Mouse (Mus musculus) heart, embryonic 12.5 days (tissue): ENCODE results near the gene Gm10147. TPM values are rescaled to one million over a fixed set of nuclear protein-coding genes. Genes with fewer than 3 reads are reported as not detected.
"Not testable (repeated sequence)": the region's sequence is repeated elsewhere in the genome, so short reads cannot be mapped to it uniquely, and the experiment has no call there.

Source experiments
- ATAC-seq: fragments of 200-750 bp; cut with Nextera tagmentation; 2 replicates; pipeline ENCODE4 v1.8.0; 2017; ENCODE audit warnings: moderate TSS enrichment, moderate library complexity; ENCODE audit not compliant: insufficient number of reproducible peaks, low FRiP score
- H3K27ac ChIP-seq: fragments of 300-500 bp; sonication (generic); 2 replicates; pipeline ENCODE4 v1.5.1; 2016; ENCODE audit warnings: mild to moderate bottlenecking, moderate library complexity; ENCODE audit not compliant: poor library complexity, severe bottlenecking
- H3K27me3 ChIP-seq: fragments of 300-500 bp; sonication (generic); replicated peaks from 2 replicates; pipeline ENCODE4 v1.6.1; 2016; ENCODE audit warnings: mild to moderate bottlenecking, moderate library complexity
- H3K36me3 ChIP-seq: fragments of 300-500 bp; sonication (generic); 2 replicates; pipeline ENCODE4 v1.6.1; 2016; ENCODE audit warnings: mild to moderate bottlenecking, moderate library complexity
- H3K4me1 ChIP-seq: fragments of 300-500 bp; sonication (generic); replicated peaks from 2 replicates; pipeline ENCODE4 v1.6.1; 2016; ENCODE audit warnings: mild to moderate bottlenecking
- H3K4me2 ChIP-seq: fragments of 300-500 bp; sonication (generic); 2 replicates; pipeline ENCODE4 v1.6.1; 2016; ENCODE audit warnings: mild to moderate bottlenecking, moderate library complexity
- H3K4me3 ChIP-seq: fragments of 300-500 bp; sonication (generic); 2 replicates; pipeline ENCODE4 v1.5.1; 2016; ENCODE audit warnings: mild to moderate bottlenecking
- H3K9ac ChIP-seq: fragments of 300-500 bp; sonication (generic); 2 replicates; pipeline ENCODE4 v1.6.1; 2016; ENCODE audit warnings: mild to moderate bottlenecking, moderate library complexity
- H3K9me3 ChIP-seq: fragments of 300-500 bp; sonication (generic); replicated peaks from 2 replicates; pipeline ENCODE4 v1.6.1; 2016; ENCODE audit warnings: mild to moderate bottlenecking, moderate library complexity
- WGBS: fragments of 180-500 bp; shearing (Covaris S2); methylation state at CpG from one replicate; pipeline ENCODE4 v1.1.7; 2016; 5-methylcytosine and 5-hydroxymethylcytosine counted together
- microRNA-seq: library from miRNA; unstranded; fragments of <30 nt; microRNA quantifications from one replicate; pipeline ENCODE4, GENCODE M21; 2017
- polyA plus RNA-seq: library from polyadenylated mRNA; unstranded; fragments of >200 nt; fragmentation: Nextera tagmentation; extraction: Ambion mirVana; gene quantifications from 2 replicates; pipeline ENCODE4 v1.2.1, GENCODE M21; 2016

The Gm10147 gene
- polyA plus RNA-seq, result not detected in 2 replicates

GRCm38 (mm10) chrX:28607742-28608141 lies at the start of gene Gm10147:
TSS of gene Gm10147 (minus strand) at chrX:28607842.
- not testable (repeated sequence) for H3K27ac ChIP-seq, H3K27me3 ChIP-seq, H3K36me3 ChIP-seq, H3K9ac ChIP-seq, ATAC-seq, H3K4me3 ChIP-seq, H3K4me1 ChIP-seq, H3K9me3 ChIP-seq, H3K4me2 ChIP-seq
- WGBS, result no CpG with 5 or more reads among the region's 7 CpGs

Small RNAs within 50 kb of the gene (microRNA-seq; reads per million reads assigned to microRNA genes)
- not detected for gene Gm44499
